Mouse (Mus musculus) hindbrain, embryonic 12.5 days (tissue): ENCODE data around the gene Fmn2. TPM values are rescaled to one million over a fixed set of nuclear protein-coding genes. Genes with fewer than 3 reads are reported as not detected.

Experiments used
- ATAC-seq: fragments of 200-750 bp; cut with Nextera tagmentation; 2 replicates; pipeline ENCODE4 v1.8.0; 2017; ENCODE audit warnings: moderate TSS enrichment; ENCODE audit not compliant: low FRiP score
- H3K27ac ChIP-seq: fragments of 300-500 bp; sonication (generic); 2 replicates; pipeline ENCODE4 v1.5.1; 2016; ENCODE audit warnings: mild to moderate bottlenecking
- H3K27me3 ChIP-seq: fragments of 300-500 bp; sonication (generic); 2 replicates; pipeline ENCODE4 v1.6.1; 2016; ENCODE audit warnings: mild to moderate bottlenecking
- H3K36me3 ChIP-seq: fragments of 300-500 bp; sonication (generic); 2 replicates; pipeline ENCODE4 v1.6.1; 2016; ENCODE audit warnings: mild to moderate bottlenecking
- H3K4me1 ChIP-seq: fragments of 300-500 bp; sonication (generic); 2 replicates; pipeline ENCODE4 v1.6.1; 2016
- H3K4me2 ChIP-seq: fragments of 300-500 bp; sonication (generic); replicated peaks from 2 replicates; pipeline ENCODE4 v1.6.1; 2016; ENCODE audit warnings: mild to moderate bottlenecking
- H3K4me3 ChIP-seq: fragments of 300-500 bp; sonication (generic); 2 replicates; pipeline ENCODE4 v1.5.1; 2016; ENCODE audit warnings: mild to moderate bottlenecking
- H3K9ac ChIP-seq: fragments of 300-500 bp; sonication (generic); 2 replicates; pipeline ENCODE4 v1.6.1; 2016; ENCODE audit warnings: mild to moderate bottlenecking, moderate library complexity
- H3K9me3 ChIP-seq: fragments of 300-500 bp; sonication (generic); replicated peaks from 2 replicates; pipeline ENCODE4 v1.6.1; 2016; ENCODE audit warnings: mild to moderate bottlenecking
- WGBS: fragments of 180-500 bp; shearing (Covaris S2); methylation state at CpG from one replicate; pipeline ENCODE4 v1.1.7; 2016; 5-methylcytosine and 5-hydroxymethylcytosine counted together
- polyA plus RNA-seq: library from polyadenylated mRNA; unstranded; fragments of >200 nt; fragmentation: Nextera tagmentation; extraction: Ambion mirVana; gene quantifications from 2 replicates; pipeline ENCODE4 v1.2.1, GENCODE M21; 2016

Gene Fmn2
- polyA plus RNA-seq, 1 experiment from 2014 or later: 7.2 TPM

GRCm38 (mm10) chr1:174676187-174676586 lies 174.6 kb downstream of the Fmn2 start:
- 80% methylated on average over 3 of the region's 3 CpGs for WGBS
- Histone ChIP-seq H3K4me3 (no peak overlapping the region), H3K27me3 (no peaks in the 10 kb centered on the region), H3K4me1 (no peaks in the 10 kb centered on the region), H3K27ac (no peak overlapping the region), H3K4me2 (no peak overlapping the region), H3K9ac (no peak overlapping the region), H3K9me3 (no peaks in the 10 kb centered on the region), H3K36me3 (no peaks in the 10 kb centered on the region)
- ATAC-seq: no peak

- H3K27me3 ChIP-seq: no peaks in the 10 kb centered on the region
- H3K36me3 ChIP-seq: no peaks in the 10 kb centered on the region
- H3K4me2 ChIP-seq: no peak overlapping the region
- no peak for ATAC-seq
- no peaks in the 10 kb centered on the region for H3K9me3 ChIP-seq
- no peak overlapping the region for H3K9ac ChIP-seq
- H3K27ac ChIP-seq: no peak overlapping the region
- no peaks in the 10 kb centered on the region for H3K4me1 ChIP-seq
- 71% methylated on average over 4 of the region's 4 CpGs for WGBS
- H3K4me3 ChIP-seq: no peak overlapping the region
Observed at GRCm38 (mm10) chr1:174677211-174677610, 175.6 kb downstream of the Fmn2 start.

- 94% methylated on average over 2 of the region's 2 CpGs for WGBS
- Histone ChIP-seq H3K9me3 (no peaks in the 10 kb centered on the region), H3K9ac (no peak overlapping the region), H3K36me3 (no peaks in the 10 kb centered on the region), H3K4me1 (no peaks in the 10 kb centered on the region), H3K4me3 (no peak overlapping the region), H3K27me3 (no peaks in the 10 kb centered on the region), H3K4me2 (no peak overlapping the region), H3K27ac (no peak overlapping the region)
- ATAC-seq: no peak
Observed at GRCm38 (mm10) chr1:174689301-174689700, 187.7 kb downstream of the Fmn2 start.

DNA sequence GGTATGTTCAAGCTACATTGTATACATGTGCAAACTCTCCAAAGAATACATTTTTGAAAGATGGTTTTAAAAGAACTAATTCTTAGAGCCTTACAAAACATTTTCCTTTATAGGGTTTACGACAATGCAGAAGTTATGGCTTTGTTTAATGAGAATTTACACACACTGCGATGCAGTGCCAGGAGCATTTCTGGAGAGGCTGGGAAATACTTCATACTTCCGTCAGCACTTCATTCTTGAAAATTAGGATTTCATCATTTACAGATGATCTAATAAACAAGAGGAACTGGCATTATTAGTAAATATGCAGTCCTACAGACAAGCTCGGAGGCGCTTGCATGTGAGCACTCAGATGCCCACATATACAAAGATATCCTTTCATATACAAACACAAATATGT lies 199.2 kb downstream of the Fmn2 start:
- no peaks in the 10 kb centered on the region for H3K27me3 ChIP-seq
- H3K4me3 ChIP-seq: no peak overlapping the region
- H3K27ac ChIP-seq: no peak overlapping the region
- no peaks in the 10 kb centered on the region for H3K9me3 ChIP-seq
- WGBS: 97% methylated on average over 5 of the region's 5 CpGs
- no peak overlapping the region for H3K4me2 ChIP-seq
- ATAC-seq: no peak
- no peaks in the 10 kb centered on the region for H3K4me1 ChIP-seq
- no peak overlapping the region for H3K9ac ChIP-seq
- peaks cover 16% of the 10 kb centered on the region for H3K36me3 ChIP-seq

DNA sequence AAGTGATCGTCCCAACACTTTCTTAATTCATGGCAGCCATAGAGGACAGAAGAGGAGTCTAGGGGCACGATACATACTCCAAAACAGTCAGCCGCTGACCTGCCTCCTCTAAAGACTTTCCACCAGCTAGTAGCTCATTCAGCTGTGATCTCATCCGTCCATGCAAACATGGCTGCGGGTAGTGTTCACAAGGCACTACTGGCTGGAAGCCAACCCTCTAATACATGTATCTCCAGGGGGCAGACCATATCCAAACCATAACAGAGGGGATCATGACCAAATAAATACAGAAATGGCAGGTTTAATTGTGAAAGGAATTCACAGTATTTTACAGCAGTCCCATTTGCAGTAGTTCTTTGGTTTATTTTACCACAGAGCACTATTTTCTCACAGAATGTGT lies 200.2 kb downstream of the Fmn2 start:
- Histone ChIP-seq H3K9me3 (no peaks in the 10 kb centered on the region), H3K4me2 (no peak overlapping the region), H3K36me3 (peaks cover 16% of the 10 kb centered on the region), H3K9ac (no peak overlapping the region), H3K4me1 (no peaks in the 10 kb centered on the region), H3K4me3 (no peak overlapping the region), H3K27ac (no peak overlapping the region), H3K27me3 (no peaks in the 10 kb centered on the region)
- ATAC-seq: 0 out of 2 replicates have a peak, but pooled peaks have one; percentile 35
- WGBS: 71% methylated on average over 5 of the region's 5 CpGs

DNA sequence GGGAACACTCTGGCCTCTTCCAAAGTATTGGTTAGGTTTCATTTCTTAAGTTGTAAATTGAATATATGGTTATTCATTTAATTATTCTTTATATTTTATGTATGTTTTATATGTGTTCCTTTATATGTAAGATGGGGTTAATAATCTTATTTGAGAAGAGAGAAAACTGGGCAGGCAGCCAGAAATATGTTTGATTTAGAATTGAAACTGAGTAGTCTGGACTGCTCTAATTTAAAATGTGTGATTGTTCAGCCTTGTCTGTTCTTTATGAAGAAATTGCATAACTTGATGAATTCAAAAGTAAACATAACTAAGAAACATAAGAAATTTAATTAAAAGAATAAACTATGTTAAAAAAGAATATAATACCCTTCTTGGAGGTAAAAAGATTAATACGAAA lies 202.3 kb downstream of the Fmn2 start:
- no peak overlapping the region for H3K4me3 ChIP-seq
- H3K4me1 ChIP-seq: no peaks in the 10 kb centered on the region
- no peak overlapping the region for H3K27ac ChIP-seq
- peaks cover 14% of the 10 kb centered on the region for H3K36me3 ChIP-seq
- H3K4me2 ChIP-seq: no peak overlapping the region
- H3K9ac ChIP-seq: no peak overlapping the region
- 94% methylated on average over 1 of the region's 1 CpGs for WGBS
- ATAC-seq: no peak
- H3K27me3 ChIP-seq: no peaks in the 10 kb centered on the region
- no peaks in the 10 kb centered on the region for H3K9me3 ChIP-seq

- no peak overlapping the region for H3K4me3 ChIP-seq
- ATAC-seq: peak; percentile 63; the same call in 1 of the 2 replicates
Observed at GRCm38 (mm10) chr1:174719729-174720458, 218.3 kb downstream of the Fmn2 start.

GRCm38 (mm10) chr1:174728771-174729170 lies 227.1 kb downstream of the Fmn2 start:
- H3K9ac ChIP-seq: no peak overlapping the region
- H3K36me3 ChIP-seq: no peaks in the 10 kb centered on the region
- H3K9me3 ChIP-seq: no peaks in the 10 kb centered on the region
- H3K27me3 ChIP-seq: no peaks in the 10 kb centered on the region
- no peak overlapping the region for H3K4me3 ChIP-seq
- H3K27ac ChIP-seq: no peak overlapping the region
- no peak overlapping the region for H3K4me2 ChIP-seq
- no peaks in the 10 kb centered on the region for H3K4me1 ChIP-seq
- 82% methylated on average over 3 of the region's 3 CpGs for WGBS
- ATAC-seq: no peak

More at GRCm38 (mm10) chr1:174719729-174720458, 218.3 kb downstream of the Fmn2 start:
- Histone ChIP-seq H3K27me3 (no peaks in the 10 kb centered on the region), H3K4me2 (no peak overlapping the region), H3K9me3 (no peaks in the 10 kb centered on the region), H3K9ac (no peak overlapping the region), H3K36me3 (0 out of 2 replicates have a peak, but pooled peaks cover 2% of the 10 kb centered on the region), H3K27ac (no peak overlapping the region), H3K4me1 (no peaks in the 10 kb centered on the region)
- 84% methylated on average over 12 of the region's 12 CpGs for WGBS

DNA sequence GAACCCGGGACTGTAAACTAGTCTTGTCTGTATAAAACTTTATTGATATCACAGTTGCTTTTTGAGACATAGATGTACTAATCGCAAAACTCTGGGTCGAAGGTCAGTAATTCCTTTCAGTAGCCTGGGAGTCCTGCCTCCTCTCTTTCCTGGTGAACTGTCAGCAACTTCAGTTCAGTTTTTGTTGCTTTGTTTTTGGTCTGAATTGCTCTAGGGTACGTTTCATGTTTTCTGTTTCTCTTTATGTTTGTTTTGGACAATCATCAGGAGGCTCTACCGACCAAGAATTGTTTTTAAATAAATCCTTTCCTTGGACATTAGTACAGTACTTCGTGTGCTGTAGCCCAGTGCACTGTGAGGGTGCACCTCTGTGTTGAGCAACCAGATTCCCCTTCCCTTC lies 231.1 kb downstream of the Fmn2 start:
- Histone ChIP-seq H3K4me3 (no peak overlapping the region), H3K4me1 (no peaks in the 10 kb centered on the region), H3K27me3 (no peaks in the 10 kb centered on the region), H3K4me2 (no peak overlapping the region), H3K36me3 (no peaks in the 10 kb centered on the region), H3K9me3 (no peaks in the 10 kb centered on the region), H3K27ac (no peak overlapping the region), H3K9ac (no peak overlapping the region)
- 75% methylated on average over 6 of the region's 6 CpGs for WGBS
- no peak for ATAC-seq

DNA sequence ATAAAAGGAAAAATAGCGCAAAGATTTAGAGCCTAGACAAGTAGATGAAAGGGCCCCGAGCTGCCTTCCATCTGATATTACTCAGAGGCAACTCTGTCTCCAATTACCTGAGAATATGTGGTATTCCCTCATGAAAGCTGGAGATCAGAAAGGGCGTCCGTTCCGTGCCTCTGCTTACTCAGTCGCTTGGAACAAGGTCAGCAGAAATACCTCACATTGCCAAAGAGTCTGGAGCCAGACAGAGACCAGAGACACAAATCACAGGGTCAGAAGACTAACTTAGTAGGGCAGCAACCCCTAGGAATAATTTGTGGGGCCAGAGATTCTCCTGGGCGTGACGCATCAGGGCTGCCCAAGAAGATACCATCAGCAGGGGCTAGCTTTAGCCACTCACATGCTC lies 237.3 kb downstream of the Fmn2 start:
- 80% methylated on average over 8 of the region's 8 CpGs for WGBS
- Histone ChIP-seq H3K4me1 (no peaks in the 10 kb centered on the region), H3K36me3 (no peaks in the 10 kb centered on the region), H3K27ac (no peak overlapping the region), H3K4me2 (no peak overlapping the region), H3K9me3 (no peaks in the 10 kb centered on the region), H3K4me3 (no peak overlapping the region), H3K27me3 (no peaks in the 10 kb centered on the region), H3K9ac (no peak overlapping the region)
- ATAC-seq: no peak

DNA sequence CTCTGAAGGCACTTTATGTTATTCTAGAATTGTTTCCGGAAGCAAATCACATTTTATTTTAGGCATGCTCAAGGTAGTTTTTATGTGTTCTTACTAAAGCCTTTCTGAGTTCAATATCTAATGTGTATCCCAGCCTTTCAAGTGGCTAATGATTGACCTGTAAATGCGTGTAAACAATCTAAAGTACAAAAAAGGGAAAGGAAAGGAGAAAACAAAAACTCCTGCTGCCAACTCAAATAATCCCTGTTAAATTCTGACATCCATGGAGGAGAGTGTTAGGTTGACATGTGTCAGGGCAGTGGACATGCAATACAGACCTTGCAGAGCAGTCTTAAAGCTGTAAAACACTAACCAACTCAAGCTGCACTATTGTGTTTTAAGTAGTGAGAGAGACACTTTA lies 241.0 kb downstream of the Fmn2 start:
- Histone ChIP-seq H3K9ac (no peak overlapping the region), H3K9me3 (no peaks in the 10 kb centered on the region), H3K4me3 (no peak overlapping the region), H3K27me3 (no peaks in the 10 kb centered on the region), H3K4me2 (no peak overlapping the region), H3K27ac (no peak overlapping the region), H3K4me1 (no peaks in the 10 kb centered on the region), H3K36me3 (no peaks in the 10 kb centered on the region)
- WGBS: 85% methylated on average over 2 of the region's 2 CpGs
- ATAC-seq: no peak

DNA sequence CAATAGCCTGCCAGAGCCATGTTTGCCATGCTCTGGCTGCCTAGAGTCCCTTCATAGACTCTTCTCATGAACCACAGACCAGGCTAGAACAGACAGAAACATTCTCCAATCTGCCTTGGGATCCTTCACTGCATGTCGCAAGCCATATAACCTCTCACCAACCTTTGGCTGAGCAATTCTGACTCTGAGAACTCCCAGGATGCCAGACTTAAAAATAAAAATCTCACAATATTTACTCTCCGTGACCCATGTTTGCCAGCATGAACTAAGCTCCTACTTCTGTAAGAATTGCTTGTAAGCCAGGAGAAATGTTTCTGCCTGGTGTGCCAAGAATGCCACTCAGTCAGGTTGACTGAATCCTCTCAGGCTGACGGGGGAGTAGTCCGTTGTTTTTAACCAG lies 246.9 kb downstream of the Fmn2 start:
- 82% methylated on average over 4 of the region's 4 CpGs for WGBS
- no peak for ATAC-seq
- H3K4me2 ChIP-seq: no peak overlapping the region
- H3K4me3 ChIP-seq: no peak overlapping the region
- H3K27me3 ChIP-seq: no peaks in the 10 kb centered on the region
- H3K9ac ChIP-seq: no peak overlapping the region
- no peaks in the 10 kb centered on the region for H3K36me3 ChIP-seq
- H3K27ac ChIP-seq: no peak overlapping the region
- H3K9me3 ChIP-seq: no peaks in the 10 kb centered on the region
- no peaks in the 10 kb centered on the region for H3K4me1 ChIP-seq

- no peaks in the 10 kb centered on the region for H3K27me3 ChIP-seq
- H3K4me2 ChIP-seq: no peak overlapping the region
- H3K9me3 ChIP-seq: no peaks in the 10 kb centered on the region
- H3K4me3 ChIP-seq: no peak overlapping the region
- H3K27ac ChIP-seq: no peak overlapping the region
- H3K9ac ChIP-seq: no peak overlapping the region
- WGBS: 86% methylated on average over 3 of the region's 3 CpGs
- no peaks in the 10 kb centered on the region for H3K4me1 ChIP-seq
- ATAC-seq: no peak
- H3K36me3 ChIP-seq: no peaks in the 10 kb centered on the region
Observed at GRCm38 (mm10) chr1:174750893-174751461, 249.4 kb downstream of the Fmn2 start.
